Mouse (Mus musculus): ENCODE measurements around the gene Tbx10. TPM values are rescaled to one million over a fixed set of nuclear protein-coding genes. Genes with fewer than 3 reads are reported as not detected.
"Not testable (repeated sequence)": the region's sequence is repeated elsewhere in the genome, so short reads cannot be mapped to it uniquely, and the experiment has no call there.

Gene Tbx10
- polyA plus RNA-seq, 1 experiment from 2014 or later: not detected

DNA sequence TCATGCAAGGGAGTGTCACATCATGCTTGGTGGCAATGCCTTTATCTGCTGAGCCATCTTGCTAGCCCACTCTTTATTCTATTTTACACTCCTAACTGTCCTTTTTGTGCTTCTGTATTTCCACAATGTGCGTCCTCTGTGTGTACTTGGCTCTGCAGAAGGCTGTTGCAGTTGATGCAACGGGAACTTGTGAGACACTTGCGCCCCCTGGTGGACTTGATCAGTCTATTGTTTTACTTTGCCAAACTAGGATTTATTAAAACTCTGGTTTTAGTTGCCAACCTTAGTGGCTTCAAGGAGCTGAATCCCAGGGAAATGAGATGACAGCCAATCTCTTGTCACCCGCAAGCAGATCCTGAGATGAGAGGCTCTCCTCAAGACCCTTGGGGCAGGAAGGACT is 55.3 kb downstream of the Tbx10 start:
- Histone ChIP-seq H3K4me1 (ENCODE audit: control insufficient read depth, insufficient read depth, low read length) (no peaks in the 10 kb centered on the region), H3K27me3 (ENCODE audit: control insufficient read depth, insufficient read depth, low read length) (no peaks in the 10 kb centered on the region), H3K36me3 (ENCODE audit: control insufficient read depth, insufficient read depth, low read length) (no peaks in the 10 kb centered on the region), H3K27ac (replicated peaks; ENCODE audit: low read depth, low read length) (no peak overlapping the region), H3K9ac (replicated peaks; ENCODE audit: low read length) (no peak overlapping the region), H3K4me3 (replicated peaks; ENCODE audit: low read depth, low read length) (no peak overlapping the region), H3K9me3 (ENCODE audit: control insufficient read depth, low read length) (no peaks in the 10 kb centered on the region), H3K4me2 (ENCODE audit: low read length) (no peak overlapping the region)
- peak; percentile 89 for DNase-seq
- ATAC-seq (ENCODE audit: low FRiP score, low TSS enrichment): no peak
- WGBS: 15% methylated on average over 4 of the region's 4 CpGs

DNA sequence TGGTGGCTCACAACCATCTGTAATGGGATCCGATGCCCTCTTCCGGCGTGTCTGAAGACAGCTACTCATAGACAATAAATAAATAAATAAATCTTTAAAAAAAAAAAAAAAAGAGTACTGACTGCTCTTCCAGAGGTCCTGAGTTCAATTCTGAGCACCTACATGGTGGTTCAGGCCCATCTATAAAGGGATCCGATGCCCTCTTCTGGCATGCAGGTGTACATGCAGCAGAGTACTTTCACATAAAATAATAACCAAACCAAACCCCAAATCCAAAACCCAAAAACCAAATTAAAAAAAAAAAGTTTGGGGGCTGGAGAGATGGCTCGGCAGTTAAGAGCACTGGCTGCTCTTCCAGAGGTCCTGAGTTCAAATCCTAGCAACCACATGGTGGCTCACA is 56.5 kb downstream of the Tbx10 start:
- WGBS: 82% methylated on average over 5 of the region's 5 CpGs

More for the DNA sequence above, 56.5 kb downstream of the Tbx10 start:
- not testable (repeated sequence) for H3K36me3 ChIP-seq (ENCODE audit: control insufficient read depth, insufficient read depth, low read length); DNase-seq; H3K4me3 ChIP-seq (replicated peaks; ENCODE audit: low read depth, low read length); H3K27ac ChIP-seq (replicated peaks; ENCODE audit: low read depth, low read length); H3K4me2 ChIP-seq (ENCODE audit: low read length); ATAC-seq (ENCODE audit: low FRiP score, low TSS enrichment); H3K9ac ChIP-seq (replicated peaks; ENCODE audit: low read length); H3K4me1 ChIP-seq (ENCODE audit: control insufficient read depth, insufficient read depth, low read length); H3K9me3 ChIP-seq (ENCODE audit: control insufficient read depth, low read length); H3K27me3 ChIP-seq (ENCODE audit: control insufficient read depth, insufficient read depth, low read length)

Other genes starting within 250 kb of the Tbx10 start
- 55.6 and 74.0 TPM in 2 replicates for gene Kmt5b, start 225.3 kb upstream of the Tbx10 start, polyA plus RNA-seq (2014; fragmentation: Nextera tagmentation; extraction: Ambion mirVana)
- 50.2 and 51.8 TPM in 2 replicates for gene Chka, start 141.0 kb upstream of the Tbx10 start, polyA plus RNA-seq (2014; fragmentation: Nextera tagmentation; extraction: Ambion mirVana)
- gene Tcirg1, start 85.6 kb upstream of the Tbx10 start, polyA plus RNA-seq (2014; fragmentation: Nextera tagmentation; extraction: Ambion mirVana): 7.4 and 11.0 TPM in 2 replicates
- 261 and 304 TPM in 2 replicates for gene Ndufs8, start 80.0 kb upstream of the Tbx10 start, polyA plus RNA-seq (2014; fragmentation: Nextera tagmentation; extraction: Ambion mirVana)
- gene Aldh3b1, start 62.9 kb upstream of the Tbx10 start, polyA plus RNA-seq (2014; fragmentation: Nextera tagmentation; extraction: Ambion mirVana): 0.84 and 1.1 TPM in 2 replicates
- 3.7 and 13.4 TPM in 2 replicates for gene Unc93b1, start 57.6 kb upstream of the Tbx10 start, polyA plus RNA-seq (2014; fragmentation: Nextera tagmentation; extraction: Ambion mirVana)
- gene Aldh3b3, start 34.1 kb upstream of the Tbx10 start, polyA plus RNA-seq (2014; fragmentation: Nextera tagmentation; extraction: Ambion mirVana): not detected in 2 replicates
- gene Aldh3b2, start 20.4 kb upstream of the Tbx10 start, polyA plus RNA-seq (2014; fragmentation: Nextera tagmentation; extraction: Ambion mirVana): 0.16 and 0.32 TPM in 2 replicates
- 0.96 and 2.2 TPM in 2 replicates for gene Acy3, start 6.2 kb upstream of the Tbx10 start, polyA plus RNA-seq (2014; fragmentation: Nextera tagmentation; extraction: Ambion mirVana)
- 26.8 and 30.3 TPM in 2 replicates for gene Nudt8, start 7.8 kb downstream of the Tbx10 start, polyA plus RNA-seq (2014; fragmentation: Nextera tagmentation; extraction: Ambion mirVana)
- 3.3 and 3.9 TPM in 2 replicates for gene Gm49405, start 7.9 kb downstream of the Tbx10 start, polyA plus RNA-seq (2014; fragmentation: Nextera tagmentation; extraction: Ambion mirVana)
- 5.7 and 7.1 TPM in 2 replicates for gene Doc2g, start 10.6 kb downstream of the Tbx10 start, polyA plus RNA-seq (2014; fragmentation: Nextera tagmentation; extraction: Ambion mirVana)
- 223 and 231 TPM in 2 replicates for gene Ndufv1, start 20.1 kb downstream of the Tbx10 start, polyA plus RNA-seq (2014; fragmentation: Nextera tagmentation; extraction: Ambion mirVana)
- gene Gstp1, start 45.2 kb downstream of the Tbx10 start, polyA plus RNA-seq (2014; fragmentation: Nextera tagmentation; extraction: Ambion mirVana): 397 and 514 TPM in 2 replicates
- gene Gstp2, start 53.3 kb downstream of the Tbx10 start, polyA plus RNA-seq (2014; fragmentation: Nextera tagmentation; extraction: Ambion mirVana): 1.9 TPM in 1 of 2 replicates, not detected in the other
- not detected in 2 replicates for gene Gstp3, start 66.8 kb downstream of the Tbx10 start, polyA plus RNA-seq (2014; fragmentation: Nextera tagmentation; extraction: Ambion mirVana)
- not detected in 2 replicates for gene Cabp2, start 88.8 kb downstream of the Tbx10 start, polyA plus RNA-seq (2014; fragmentation: Nextera tagmentation; extraction: Ambion mirVana)
- gene Cdk2ap2, start 104.4 kb downstream of the Tbx10 start, polyA plus RNA-seq (2014; fragmentation: Nextera tagmentation; extraction: Ambion mirVana): 83.4 and 87.0 TPM in 2 replicates
- gene Pitpnm1, start 107.2 kb downstream of the Tbx10 start, polyA plus RNA-seq (2014; fragmentation: Nextera tagmentation; extraction: Ambion mirVana): 72.8 and 89.0 TPM in 2 replicates
- gene Aip, start 133.1 kb downstream of the Tbx10 start, polyA plus RNA-seq (2014; fragmentation: Nextera tagmentation; extraction: Ambion mirVana): 84.3 and 98.0 TPM in 2 replicates
- not detected in 2 replicates for gene Gpr152, start 147.0 kb downstream of the Tbx10 start, polyA plus RNA-seq (2014; fragmentation: Nextera tagmentation; extraction: Ambion mirVana)
- 0.14 and 0.15 TPM in 2 replicates for gene Cabp4, start 151.3 kb downstream of the Tbx10 start, polyA plus RNA-seq (2014; fragmentation: Nextera tagmentation; extraction: Ambion mirVana)
- gene Coro1b, start 155.9 kb downstream of the Tbx10 start, polyA plus RNA-seq (2014; fragmentation: Nextera tagmentation; extraction: Ambion mirVana): 105 and 117 TPM in 2 replicates
- 0.55 and 0.64 TPM in 2 replicates for gene Ptprcap, start 160.9 kb downstream of the Tbx10 start, polyA plus RNA-seq (2014; fragmentation: Nextera tagmentation; extraction: Ambion mirVana)
- gene Rps6kb2, start 170.6 kb downstream of the Tbx10 start, polyA plus RNA-seq (2014; fragmentation: Nextera tagmentation; extraction: Ambion mirVana): 37.3 and 42.2 TPM in 2 replicates
- gene Carns1, start 182.7 kb downstream of the Tbx10 start, polyA plus RNA-seq (2014; fragmentation: Nextera tagmentation; extraction: Ambion mirVana): 3.9 and 6.0 TPM in 2 replicates
- 0.54 and 0.94 TPM in 2 replicates for gene Tbc1d10c, start 198.5 kb downstream of the Tbx10 start, polyA plus RNA-seq (2014; fragmentation: Nextera tagmentation; extraction: Ambion mirVana)
- 591 and 597 TPM in 2 replicates for gene Ppp1ca, start 199.3 kb downstream of the Tbx10 start, polyA plus RNA-seq (2014; fragmentation: Nextera tagmentation; extraction: Ambion mirVana)
- gene Rad9a, start 208.9 kb downstream of the Tbx10 start, polyA plus RNA-seq (2014; fragmentation: Nextera tagmentation; extraction: Ambion mirVana): 20.3 and 22.7 TPM in 2 replicates
- gene Clcf1, start 221.5 kb downstream of the Tbx10 start, polyA plus RNA-seq (2014; fragmentation: Nextera tagmentation; extraction: Ambion mirVana): 0.08 and 0.46 TPM in 2 replicates
- gene AC109138.7, start 221.6 kb downstream of the Tbx10 start, polyA plus RNA-seq (2014; fragmentation: Nextera tagmentation; extraction: Ambion mirVana): not detected in 2 replicates
- 18.5 and 19.1 TPM in 2 replicates for gene Pold4, start 239.1 kb downstream of the Tbx10 start, polyA plus RNA-seq (2014; fragmentation: Nextera tagmentation; extraction: Ambion mirVana)

All from midbrain, embryonic 14.5 days (tissue).